Mouse (Mus musculus): Measurements from ENCODE around the gene Dtnbp1. TPM values are rescaled to one million over a fixed set of nuclear protein-coding genes. Genes with fewer than 3 reads are reported as not detected.

Dtnbp1 gene
- polyA plus RNA-seq, 1 experiment from 2014 or later = 63.5 TPM

GRCm38 (mm10) chr13:44943618-44944017, 58.3 kb downstream of the Dtnbp1 start:
- no peaks in the 10 kb centered on the region for H3K27me3 ChIP-seq (ENCODE audit: control insufficient read depth, insufficient read depth, low read depth, low read length)
- no peaks in the 10 kb centered on the region for H3K9me3 ChIP-seq (ENCODE audit: control insufficient read depth, low read length)
- ATAC-seq (ENCODE audit: low read depth) = no peak
- H3K4me2 ChIP-seq (ENCODE audit: low read depth, low read length) = no peak overlapping the region
- peaks cover 3% of the 10 kb centered on the region; the same call in 1 of the 2 replicates for H3K36me3 ChIP-seq (ENCODE audit: control insufficient read depth, insufficient read depth, low read length)
- H3K4me1 ChIP-seq (replicated peaks; ENCODE audit: control insufficient read depth, insufficient read depth, low read length) = peaks cover 4% of the 10 kb centered on the region; the same call in 1 of the 2 replicates
- H3K27ac ChIP-seq (ENCODE audit: low read length) = no peak overlapping the region
- no peak overlapping the region for H3K9ac ChIP-seq (ENCODE audit: low read length)
- no peak overlapping the region for H3K4me3 ChIP-seq (ENCODE audit: low read length)
- 65% methylated on average over 2 of the region's 2 CpGs for WGBS

- no peaks in the 10 kb centered on the region for H3K9me3 ChIP-seq (ENCODE audit: control insufficient read depth, low read length)
- H3K27me3 ChIP-seq (ENCODE audit: control insufficient read depth, insufficient read depth, low read depth, low read length) = no peaks in the 10 kb centered on the region
- WGBS = 68% methylated on average over 8 of the region's 8 CpGs
- peaks cover 4% of the 10 kb centered on the region; the same call in 1 of the 2 replicates for H3K4me1 ChIP-seq (replicated peaks; ENCODE audit: control insufficient read depth, insufficient read depth, low read length)
- H3K4me3 ChIP-seq (ENCODE audit: low read length) = no peak overlapping the region
- H3K36me3 ChIP-seq (ENCODE audit: control insufficient read depth, insufficient read depth, low read length) = peaks cover 3% of the 10 kb centered on the region; the same call in 1 of the 2 replicates
- no peak overlapping the region for H3K9ac ChIP-seq (ENCODE audit: low read length)
- no peak; the same call in 1 of the 2 replicates for ATAC-seq (ENCODE audit: low read depth)
- H3K4me2 ChIP-seq (ENCODE audit: low read depth, low read length) = no peak overlapping the region
- no peak overlapping the region for H3K27ac ChIP-seq (ENCODE audit: low read length)
These were observed 62.5 kb downstream of the Dtnbp1 start for GRCm38 (mm10) chr13:44939326-44940035.

- WGBS = 67% methylated on average over 3 of the region's 3 CpGs
- no peaks in the 10 kb centered on the region for H3K36me3 ChIP-seq (ENCODE audit: control insufficient read depth, insufficient read depth, low read length)
- no peak overlapping the region for H3K9ac ChIP-seq (ENCODE audit: low read length)
- no peak overlapping the region for H3K4me2 ChIP-seq (ENCODE audit: low read depth, low read length)
- H3K27me3 ChIP-seq (ENCODE audit: control insufficient read depth, insufficient read depth, low read depth, low read length) = no peaks in the 10 kb centered on the region
- H3K9me3 ChIP-seq (ENCODE audit: control insufficient read depth, low read length) = no peaks in the 10 kb centered on the region
- ATAC-seq (ENCODE audit: low read depth) = no peak
- peaks cover 6% of the 10 kb centered on the region for H3K4me1 ChIP-seq (replicated peaks; ENCODE audit: control insufficient read depth, insufficient read depth, low read length)
- no peak overlapping the region for H3K27ac ChIP-seq (ENCODE audit: low read length)
- H3K4me3 ChIP-seq (ENCODE audit: low read length) = no peak overlapping the region
These were observed 64.3 kb downstream of the Dtnbp1 start for GRCm38 (mm10) chr13:44937681-44938080.

DNA sequence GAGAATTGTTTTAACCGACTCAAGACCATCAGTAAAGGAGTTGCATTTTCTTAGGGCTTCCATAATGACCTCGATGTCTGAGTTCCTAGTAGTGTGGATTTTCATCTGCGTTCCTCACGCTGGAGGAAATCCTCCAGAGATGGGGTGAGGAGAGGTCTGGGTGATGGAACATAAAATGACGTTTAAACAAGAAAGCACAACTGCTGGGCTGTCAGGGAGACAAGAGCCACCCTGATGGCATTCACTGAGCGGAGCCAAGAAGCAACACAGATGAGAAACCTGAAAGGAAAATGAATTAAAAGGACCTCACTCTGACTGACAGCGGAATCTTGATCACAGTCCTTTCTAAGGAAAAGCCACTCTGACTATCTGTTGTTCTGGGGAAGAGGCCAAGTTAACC, 68.4 kb downstream of the Dtnbp1 start:
- Histone ChIP-seq H3K4me2 (ENCODE audit: low read depth, low read length) (no peak overlapping the region), H3K9me3 (ENCODE audit: control insufficient read depth, low read length) (no peaks in the 10 kb centered on the region), H3K36me3 (ENCODE audit: control insufficient read depth, insufficient read depth, low read length) (no peaks in the 10 kb centered on the region), H3K27me3 (ENCODE audit: control insufficient read depth, insufficient read depth, low read depth, low read length) (no peaks in the 10 kb centered on the region), H3K27ac (ENCODE audit: low read length) (no peak overlapping the region), H3K9ac (ENCODE audit: low read length) (no peak overlapping the region), H3K4me3 (ENCODE audit: low read length) (no peak overlapping the region), H3K4me1 (replicated peaks; ENCODE audit: control insufficient read depth, insufficient read depth, low read length) (peaks cover 3% of the 10 kb centered on the region)
- no peak for ATAC-seq (ENCODE audit: low read depth)
- WGBS = 60% methylated on average over 7 of the region's 7 CpGs

DNA sequence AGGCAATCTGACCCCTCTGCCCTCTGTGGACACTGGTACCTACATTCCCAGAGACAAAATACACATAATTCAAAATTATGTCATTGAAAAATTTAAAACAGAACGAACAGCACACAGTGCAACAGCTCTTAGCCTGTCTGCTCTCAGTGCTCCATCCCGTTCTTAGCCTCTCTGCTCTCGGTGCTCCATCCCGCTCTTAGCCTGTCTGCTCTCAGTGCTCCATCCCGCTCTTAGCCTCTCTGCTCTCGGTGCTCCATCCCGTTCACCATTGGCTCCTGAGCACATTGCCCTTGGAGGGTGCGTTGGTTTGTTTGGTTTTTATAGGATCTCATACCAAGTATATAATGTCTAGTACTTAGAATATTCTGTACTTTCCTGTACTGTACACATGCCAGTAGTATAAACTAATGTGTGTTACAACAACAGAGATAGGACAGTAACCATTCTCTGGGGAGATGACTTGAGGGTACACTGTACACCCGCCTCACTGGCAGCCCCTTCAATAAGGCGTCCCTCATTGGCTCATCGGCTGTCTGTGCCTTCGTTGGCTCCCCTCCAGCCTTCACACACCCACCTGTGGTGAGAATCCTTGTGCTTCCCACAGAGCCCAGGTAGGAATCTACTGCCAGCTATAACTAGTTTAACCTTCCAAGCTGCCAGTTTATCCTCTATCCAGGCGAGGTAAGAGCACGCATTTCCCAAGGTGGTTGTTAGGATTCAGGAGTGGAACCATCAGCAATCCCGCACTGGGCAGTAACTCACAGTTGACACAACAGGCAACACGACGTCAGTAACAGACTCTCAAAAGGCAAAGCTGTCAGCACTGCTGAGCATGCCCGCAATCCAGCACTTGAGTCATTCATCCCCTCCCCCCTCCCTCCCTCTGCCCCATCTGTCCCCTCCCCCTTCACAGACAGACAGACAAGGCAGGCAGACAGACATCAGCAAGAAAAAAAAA, 69.4 kb downstream of the Dtnbp1 start:
- no peaks in the 10 kb centered on the region for H3K36me3 ChIP-seq (ENCODE audit: control insufficient read depth, insufficient read depth, low read length)
- H3K4me1 ChIP-seq (replicated peaks; ENCODE audit: control insufficient read depth, insufficient read depth, low read length) = peaks cover 3% of the 10 kb centered on the region
- no peak overlapping the region for H3K4me2 ChIP-seq (ENCODE audit: low read depth, low read length)
- no peak overlapping the region for H3K27ac ChIP-seq (ENCODE audit: low read length)
- H3K9ac ChIP-seq (ENCODE audit: low read length) = no peak overlapping the region
- H3K4me3 ChIP-seq (ENCODE audit: low read length) = no peak overlapping the region
- H3K27me3 ChIP-seq (ENCODE audit: control insufficient read depth, insufficient read depth, low read depth, low read length) = no peaks in the 10 kb centered on the region
- ATAC-seq (ENCODE audit: low read depth) = no peak
- WGBS = 66% methylated on average over 18 of the region's 18 CpGs
- no peaks in the 10 kb centered on the region for H3K9me3 ChIP-seq (ENCODE audit: control insufficient read depth, low read length)

DNA sequence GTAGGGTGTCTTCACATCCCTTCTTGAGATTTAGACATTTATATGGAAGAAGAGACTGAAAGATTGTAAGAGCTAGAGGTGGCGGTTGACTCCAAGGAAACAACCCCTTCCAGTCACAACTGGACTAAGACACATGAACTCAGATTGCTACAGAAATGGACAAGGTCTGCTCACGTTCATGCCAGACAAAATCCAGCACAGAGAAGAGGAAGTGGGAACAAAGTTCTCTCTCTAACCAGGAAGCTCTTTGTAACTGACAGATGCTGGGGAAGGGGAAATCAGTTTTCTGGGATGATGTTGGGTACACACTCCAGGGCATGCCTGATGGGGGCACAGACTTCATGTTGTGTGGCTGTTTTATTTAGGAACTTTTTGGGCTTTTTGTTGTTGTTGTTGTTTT, 75.6 kb downstream of the Dtnbp1 start:
- ATAC-seq (ENCODE audit: low read depth) = no peak
- H3K27me3 ChIP-seq (ENCODE audit: control insufficient read depth, insufficient read depth, low read depth, low read length) = no peaks in the 10 kb centered on the region
- WGBS = 79% methylated on average over 2 of the region's 2 CpGs

GRCm38 (mm10) chr13:44925173-44925572, 76.8 kb downstream of the Dtnbp1 start:
- H3K9me3 ChIP-seq (ENCODE audit: control insufficient read depth, low read length) = no peaks in the 10 kb centered on the region
- no peaks in the 10 kb centered on the region for H3K27me3 ChIP-seq (ENCODE audit: control insufficient read depth, insufficient read depth, low read depth, low read length)
- H3K4me3 ChIP-seq (ENCODE audit: low read length) = no peak overlapping the region
- no peaks in the 10 kb centered on the region for H3K4me1 ChIP-seq (replicated peaks; ENCODE audit: control insufficient read depth, insufficient read depth, low read length)
- WGBS = 87% methylated on average over 2 of the region's 2 CpGs
- H3K27ac ChIP-seq (ENCODE audit: low read length) = no peak overlapping the region
- no peak overlapping the region for H3K4me2 ChIP-seq (ENCODE audit: low read depth, low read length)
- no peak overlapping the region for H3K9ac ChIP-seq (ENCODE audit: low read length)
- ATAC-seq (ENCODE audit: low read depth) = no peak
- H3K36me3 ChIP-seq (ENCODE audit: control insufficient read depth, insufficient read depth, low read length) = peaks cover 27% of the 10 kb centered on the region

More for the DNA sequence above, 75.6 kb downstream of the Dtnbp1 start:
- Histone ChIP-seq H3K36me3 (ENCODE audit: control insufficient read depth, insufficient read depth, low read length) (peaks cover 25% of the 10 kb centered on the region), H3K4me1 (replicated peaks; ENCODE audit: control insufficient read depth, insufficient read depth, low read length) (no peaks in the 10 kb centered on the region), H3K9me3 (ENCODE audit: control insufficient read depth, low read length) (no peaks in the 10 kb centered on the region), H3K9ac (ENCODE audit: low read length) (no peak overlapping the region), H3K27ac (ENCODE audit: low read length) (no peak overlapping the region), H3K4me3 (ENCODE audit: low read length) (no peak overlapping the region), H3K4me2 (ENCODE audit: low read depth, low read length) (no peak overlapping the region)

- H3K36me3 ChIP-seq (ENCODE audit: control insufficient read depth, insufficient read depth, low read length) = peaks cover 30% of the 10 kb centered on the region
- H3K9me3 ChIP-seq (ENCODE audit: control insufficient read depth, low read length) = no peaks in the 10 kb centered on the region
- no peaks in the 10 kb centered on the region for H3K4me1 ChIP-seq (replicated peaks; ENCODE audit: control insufficient read depth, insufficient read depth, low read length)
- no peak overlapping the region for H3K9ac ChIP-seq (ENCODE audit: low read length)
- no peak for ATAC-seq (ENCODE audit: low read depth)
- no peak overlapping the region for H3K4me3 ChIP-seq (ENCODE audit: low read length)
- H3K27me3 ChIP-seq (ENCODE audit: control insufficient read depth, insufficient read depth, low read depth, low read length) = no peaks in the 10 kb centered on the region
- H3K4me2 ChIP-seq (ENCODE audit: low read depth, low read length) = no peak overlapping the region
- no peak overlapping the region for H3K27ac ChIP-seq (ENCODE audit: low read length)
- WGBS = 83% methylated on average over 3 of the region's 3 CpGs
These were observed 77.9 kb downstream of the Dtnbp1 start for GRCm38 (mm10) chr13:44924042-44924441.

- Histone ChIP-seq H3K4me1 (replicated peaks; ENCODE audit: control insufficient read depth, insufficient read depth, low read length) (no peaks in the 10 kb centered on the region), H3K4me2 (ENCODE audit: low read depth, low read length) (no peak overlapping the region), H3K4me3 (ENCODE audit: low read length) (no peak overlapping the region), H3K27me3 (ENCODE audit: control insufficient read depth, insufficient read depth, low read depth, low read length) (no peaks in the 10 kb centered on the region), H3K36me3 (ENCODE audit: control insufficient read depth, insufficient read depth, low read length) (peaks cover 44% of the 10 kb centered on the region), H3K9ac (ENCODE audit: low read length) (no peak overlapping the region), H3K9me3 (ENCODE audit: control insufficient read depth, low read length) (no peaks in the 10 kb centered on the region), H3K27ac (ENCODE audit: low read length) (no peak overlapping the region)
- ATAC-seq (ENCODE audit: low read depth) = no peak
- 90% methylated on average over 5 of the region's 5 CpGs for WGBS
These were observed 80.2 kb downstream of the Dtnbp1 start for GRCm38 (mm10) chr13:44921721-44922120.
